Mouse (Mus musculus): ENCODE data around the gene Rbpj. TPM values are rescaled to one million over a fixed set of nuclear protein-coding genes. Genes with fewer than 3 reads are reported as not detected.
A peak's percentile ranks its signal among the peaks of the same experiment; 100 is the strongest.

Gene Rbpj
- total and polyA plus RNA-seq, 3 experiments = 40.5 to 62.8 (median 61.3) TPM

DNA sequence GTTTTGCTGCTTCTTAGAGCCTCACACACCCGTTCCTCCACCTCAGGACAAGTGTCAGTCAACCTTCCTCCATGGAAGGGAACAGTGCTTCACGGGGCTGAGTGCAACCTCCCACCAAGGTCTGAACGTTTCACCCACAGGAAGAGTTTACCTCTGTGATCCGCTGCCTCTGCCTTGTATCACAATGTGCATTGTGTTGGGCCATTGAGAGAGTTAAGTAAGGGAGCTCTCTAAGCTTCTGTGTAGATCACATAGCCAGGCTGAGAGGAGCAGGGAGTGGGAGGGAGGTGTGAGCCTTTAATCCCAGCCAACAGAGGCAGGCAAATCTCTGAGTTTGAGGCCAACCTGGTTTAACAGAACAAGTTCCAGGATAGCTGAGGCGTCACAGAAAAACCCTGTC, 58.9 kb downstream of the Rbpj start:
- no peaks in the 10 kb centered on the region for H3K79me2 ChIP-seq (replicated peaks; ENCODE audit: control insufficient read depth, extremely low read depth, insufficient read depth, poor library complexity, severe bottlenecking)
- TF ChIP-seq MEF2A (IDR thresholded peaks at IDR 0.05; ENCODE audit: borderline replicate concordance, low read depth, low read length) = no peak
- no peak for TF ChIP-seq NELFE (IDR thresholded peaks at IDR 0.05; ENCODE audit: low read depth, low read length)
- TF ChIP-seq SIN3A (IDR thresholded peaks at IDR 0.05; ENCODE audit: low read length) = no peak
- H3K27ac ChIP-seq (ENCODE audit: insufficient read depth, low read depth) = peak overlapping the region; percentile 50
- in situ Hi-C loops (cut with MboI; ENCODE audit: low pct_ligation_motif_present, low pct_unique_long_range_greater_than_20kb, low sequenced_read_pairs) (loop anchor here (5.0 to 10.0 kb wide), 2 partner anchors 67 to 120 kb away; no protein-coding TSS in a partner anchor), dilution Hi-C loops (cut with MboI; ENCODE audit: extremely low pct_ligation_motif_present, extremely low pct_unique_long_range_greater_than_20kb, low sequenced_read_pairs) (no loop called here)
- H3K4me1 ChIP-seq (ENCODE audit: control insufficient read depth in 1 of 2, insufficient read depth in 2 of 2) = peaks cover 8 to 52% of the 10 kb centered on the region in 2 experiments
- H3K9ac ChIP-seq (ENCODE audit: insufficient read depth, low read depth) = 0 out of 2 replicates have a peak overlapping the region, but pooled peaks have one; percentile 6
- no peaks in the 10 kb centered on the region for H3K27me3 ChIP-seq (replicated peaks)
- no peaks in the 10 kb centered on the region for H3K36me3 ChIP-seq (replicated peaks in 1 of 2; ENCODE audit: control insufficient read depth in 1 of 2, insufficient read depth in 1 of 2, low read length in 1 of 2)
- no peak overlapping the region for H3K4me3 ChIP-seq (replicated peaks in 1 of 3; ENCODE audit: low read depth in 2 of 3, low read length in 2 of 3, poor library complexity in 1 of 3)
- DNase-seq (ENCODE audit: extremely low read depth) = no peak
- H3K4me2 ChIP-seq (ENCODE audit: insufficient read depth, low read depth, poor library complexity, severe bottlenecking) = no peak overlapping the region
- H3K9me3 ChIP-seq (replicated peaks; ENCODE audit: low read length) = no peaks in the 10 kb centered on the region

DNA sequence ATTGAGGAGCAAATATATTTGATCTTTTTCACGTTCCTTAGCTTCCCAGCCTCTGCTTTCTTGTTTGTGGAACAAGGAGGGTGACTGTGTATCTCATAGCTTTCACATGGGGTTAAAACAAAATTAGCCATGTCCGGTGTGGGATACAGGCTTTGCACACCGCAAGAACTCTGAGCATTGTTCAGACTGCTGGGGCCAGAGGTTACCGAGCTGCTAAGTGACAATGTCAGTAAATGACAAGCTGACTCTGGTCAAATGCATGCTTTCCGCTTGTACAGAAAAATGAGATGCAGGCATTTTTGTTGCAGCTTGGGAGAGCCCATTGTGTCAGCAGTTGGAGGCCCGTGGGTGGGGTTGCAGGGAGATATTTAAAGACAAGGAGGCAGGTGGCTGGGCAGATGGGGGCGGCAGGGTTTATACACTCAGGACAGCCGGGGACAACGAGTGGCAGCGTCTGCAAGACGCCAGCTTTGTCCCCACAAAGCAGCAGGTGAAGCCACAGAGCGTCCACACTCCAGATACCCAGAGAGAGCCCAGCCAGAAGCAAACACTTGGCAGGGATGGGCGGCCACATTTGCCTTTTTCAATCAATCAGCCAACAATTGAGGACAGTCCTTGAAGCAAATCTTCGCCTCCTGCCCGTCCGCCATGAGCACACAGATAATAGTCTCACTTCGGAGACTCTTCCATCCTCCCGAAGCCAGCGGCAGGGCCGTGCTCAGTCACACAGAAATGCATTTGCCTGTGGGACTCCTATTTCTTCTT, 59.5 kb downstream of the Rbpj start:
- DNase-seq (ENCODE audit: extremely low read depth) = peak; percentile 49
- TF ChIP-seq SIN3A (IDR thresholded peaks at IDR 0.05; ENCODE audit: low read length) (peak; percentile 27; the same call in 1 of the 2 replicates), ZMIZ1 (IDR thresholded peaks at IDR 0.05; ENCODE audit: low read depth, low read length) (0 out of 2 replicates have a peak, but pooled peaks have one; percentile 29), NELFE (IDR thresholded peaks at IDR 0.05; ENCODE audit: low read depth, low read length) (peak; percentile 46), POLR2A (IDR thresholded peaks at IDR 0.05; ENCODE audit: low read depth, low read length) (peak; percentile 44; the same call in 1 of the 2 replicates), UBTF (IDR thresholded peaks at IDR 0.05; ENCODE audit: low read depth, low read length) (no peak), HCFC1 (IDR thresholded peaks at IDR 0.05; ENCODE audit: low read depth, low read length) (no peak), MYC (IDR thresholded peaks at IDR 0.05; ENCODE audit: low read depth, low read length) (0 out of 2 replicates have a peak, but pooled peaks have one; percentile 12), MAX (IDR thresholded peaks at IDR 0.05; ENCODE audit: low read length) (peak; percentile 10; the same call in 1 of the 2 replicates), MAFK (IDR thresholded peaks at IDR 0.05; ENCODE audit: insufficient replicate concordance, low read length) (no peak), CTCF (conservative IDR thresholded peaks at IDR 0.05 in 1 of 2, IDR thresholded peaks at IDR 0.05 in 1 of 2; ENCODE audit: low read depth in 2 of 2, low read length in 2 of 2) (no peak), ETS1 (conservative IDR thresholded peaks at IDR 0.05; ENCODE audit: low read depth, low read length) (peak; percentile 39; the same call in 1 of the 2 replicates), IRF4 (IDR thresholded peaks at IDR 0.05; ENCODE audit: low read depth, low read length) (0 out of 2 replicates have a peak, but pooled peaks have one; percentile 5), MAZ (IDR thresholded peaks at IDR 0.05; ENCODE audit: low read depth, low read length) (no peak), MXI1 (IDR thresholded peaks at IDR 0.05; ENCODE audit: low read depth, low read length) (peak; percentile 27; the same call in 1 of the 2 replicates), KAT2A (IDR thresholded peaks at IDR 0.05; ENCODE audit: insufficient replicate concordance, low read length) (0 out of 2 replicates have a peak, but pooled peaks have one; percentile 6), TBP (conservative IDR thresholded peaks at IDR 0.05; ENCODE audit: low read depth, low read length) (0 out of 2 replicates have a peak, but pooled peaks have one; percentile 58), USF1 (IDR thresholded peaks at IDR 0.05; ENCODE audit: low read depth, low read length) (no peak), BHLHE40 (IDR thresholded peaks at IDR 0.05; ENCODE audit: low read depth, low read length) (no peak)
- Histone ChIP-seq H3K4me1 (ENCODE audit: control insufficient read depth in 1 of 2, insufficient read depth in 2 of 2) (peaks cover 8 to 52% of the 10 kb centered on the region in 2 experiments), H3K4me3 (replicated peaks in 1 of 3; ENCODE audit: low read depth in 2 of 3, low read length in 2 of 3, poor library complexity in 1 of 3) (peak overlapping the region in 1 of 3 experiments; percentile 35), H3K79me2 (replicated peaks; ENCODE audit: control insufficient read depth, extremely low read depth, insufficient read depth, poor library complexity, severe bottlenecking) (no peaks in the 10 kb centered on the region), H3K27me3 (replicated peaks) (no peaks in the 10 kb centered on the region), H3K27ac (ENCODE audit: insufficient read depth, low read depth) (peak overlapping the region; percentile 67), H3K4me2 (ENCODE audit: insufficient read depth, low read depth, poor library complexity, severe bottlenecking) (peak overlapping the region; percentile 45), H3K36me3 (replicated peaks in 1 of 2; ENCODE audit: control insufficient read depth in 1 of 2, insufficient read depth in 1 of 2, low read length in 1 of 2) (no peaks in the 10 kb centered on the region), H3K9ac (ENCODE audit: insufficient read depth, low read depth) (peak overlapping the region; percentile 27), H3K9me3 (replicated peaks; ENCODE audit: low read length) (no peaks in the 10 kb centered on the region)
- in situ Hi-C loops (cut with MboI; ENCODE audit: low pct_ligation_motif_present, low pct_unique_long_range_greater_than_20kb, low sequenced_read_pairs) (loop anchor here (10.0 kb wide), 1 partner anchor 121 kb away; no protein-coding TSS in a partner anchor), dilution Hi-C loops (cut with MboI; ENCODE audit: extremely low pct_ligation_motif_present, extremely low pct_unique_long_range_greater_than_20kb, low sequenced_read_pairs) (no loop called here)
